Mouse (Mus musculus): Measurements from ENCODE around the gene Atp5d.

DNA sequence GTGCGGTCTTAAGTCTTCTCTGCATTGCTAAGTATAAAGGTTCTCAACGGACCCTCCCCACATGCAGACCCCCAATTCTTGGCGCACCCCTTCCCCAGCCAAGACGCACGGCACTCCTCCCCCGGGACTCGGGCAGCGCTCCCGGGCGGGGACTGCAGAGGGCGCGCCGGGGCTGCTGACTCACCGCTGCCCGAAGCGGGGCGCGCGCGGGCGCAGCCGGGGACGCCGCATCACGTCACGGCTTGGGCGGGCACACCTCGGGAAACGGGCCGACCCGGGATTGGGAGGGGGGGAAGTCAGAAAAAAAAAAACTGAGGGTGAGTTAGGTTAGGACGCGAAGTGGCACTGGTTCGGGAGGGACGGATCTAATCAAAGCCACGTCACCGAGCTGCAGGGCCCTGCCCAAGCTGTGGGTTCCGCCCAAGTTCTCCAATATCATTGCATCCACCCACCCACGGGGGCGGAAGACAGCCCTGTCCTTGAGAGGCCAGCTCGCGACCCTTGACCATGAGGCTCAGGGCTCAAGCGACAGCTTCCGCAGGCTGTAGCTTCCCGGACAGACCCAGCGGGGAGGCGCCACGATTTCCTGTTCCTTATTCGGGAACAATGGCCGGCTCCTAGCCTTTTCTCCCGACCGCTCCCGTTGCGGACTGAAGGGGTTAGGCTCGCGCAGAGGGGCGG lies 10.3 kb downstream of the Atp5d start:
- no peak for TF ChIP-seq CTCF (conservative IDR thresholded peaks at IDR 0.05; ENCODE audit: low read length)
- TF ChIP-seq NANOG (IDR thresholded peaks at IDR 0.05; ENCODE audit: borderline replicate concordance, low read length): no peak

Measured in E14TG2a.4 (cell line).